Mouse (Mus musculus) left cerebral cortex, adult 2 months (tissue): ENCODE data around the gene F2. TPM values are rescaled to one million over a fixed set of nuclear protein-coding genes. Genes with fewer than 3 reads are reported as not detected.
A peak's percentile ranks its signal among the peaks of the same experiment; 100 is the strongest.

Experiments used
- DNase-seq, 2 experiments: peaks; one replicate each; pipeline ENCODE4 v3.0.0; 2021 to 2022; ENCODE audit warnings: low spot score in 2 of 2, mixed read lengths in 1 of 2; ENCODE audit errors: extremely low spot score in 1 of 2
- H3K27ac ChIP-seq: fragments of 200-600 bp; 2 replicates; pipeline ENCODE4 v1.8.1; 2022
- H3K4me3 ChIP-seq: fragments of 200-600 bp; 2 replicates; pipeline ENCODE4 v1.8.1; 2022
- CTCF ChIP-seq: fragments of 200-600 bp; IDR thresholded peaks from 2 replicates; pipeline ENCODE4 v1.8.1; 2022; ENCODE audit warnings: antibody characterized with exemption, mild to moderate bottlenecking, moderate library complexity
- intact Hi-C: fragments of 180-260 bp; cut with DNase I; formaldehyde crosslinking; loops from one replicate; pipeline ENCODE4 v1.15.1; 2025
- total RNA-seq, 2 experiments: library from RNA; stranded (reverse); gene quantifications; 2 replicates each; pipeline ENCODE4 v1.2.3; 2021

Gene F2
- total RNA-seq, 2 experiments from 2014 or later, result 0.14 TPM; not detected in 1

GRCm38 (mm10) chr2:91659657-91660056 is 23.4 kb upstream of the F2 start:
- no peak for DNase-seq
- TF ChIP-seq CTCF, result no peak
- intact Hi-C loops, result no loop called here
- no peak overlapping the region for H3K27ac ChIP-seq
- no peak overlapping the region for H3K4me3 ChIP-seq

GRCm38 (mm10) chr2:91656774-91657173 is 20.6 kb upstream of the F2 start:
- TF ChIP-seq CTCF, result peak; percentile 24
- Histone ChIP-seq H3K27ac (no peak overlapping the region), H3K4me3 (no peak overlapping the region)
- no peak for DNase-seq
- intact Hi-C loops, result no loop called here

- Histone ChIP-seq H3K4me3 (no peak overlapping the region), H3K27ac (no peak overlapping the region)
- intact Hi-C loops, result no loop called here
- TF ChIP-seq CTCF, result no peak
- no peak for DNase-seq
Measured at GRCm38 (mm10) chr2:91655827-91656226, 19.6 kb upstream of the F2 start.

GRCm38 (mm10) chr2:91655388-91655787 is 19.2 kb upstream of the F2 start:
- no peak for TF ChIP-seq CTCF
- no peak for DNase-seq
- H3K4me3 ChIP-seq, result no peak overlapping the region
- intact Hi-C loops, result no loop called here
- H3K27ac ChIP-seq, result no peak overlapping the region

DNA sequence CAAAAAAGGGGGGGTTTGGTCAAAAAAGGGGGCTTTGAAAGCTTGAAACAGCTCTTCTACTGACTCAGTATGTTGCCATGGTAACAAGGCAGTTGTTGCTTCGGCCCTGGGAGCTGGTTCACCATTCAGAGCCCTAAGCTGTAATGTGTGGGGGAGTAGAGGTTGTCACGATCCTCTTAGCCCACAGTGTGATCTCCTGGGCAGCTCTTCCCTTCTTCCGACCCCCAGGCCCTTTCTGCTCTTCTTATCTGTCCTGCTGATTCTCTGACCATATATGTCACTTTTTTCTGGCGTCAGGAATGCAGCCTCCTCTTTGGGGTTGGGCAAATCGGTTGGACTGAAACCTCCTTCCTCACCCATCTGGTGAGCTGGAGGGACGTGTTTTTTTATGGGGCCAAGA is 16.6 kb upstream of the F2 start:
- no peak for DNase-seq
- intact Hi-C loops, result loop anchor here (5.0 kb wide), 1 partner anchor 269 kb away; no protein-coding TSS in a partner anchor
- peak overlapping the region; percentile 83 for H3K27ac ChIP-seq
- peak overlapping the region; percentile 31 for H3K4me3 ChIP-seq
- TF ChIP-seq CTCF, result no peak

- TF ChIP-seq CTCF, result no peak
- intact Hi-C loops, result loop anchor here (5.0 kb wide), 1 partner anchor 271 kb away; no protein-coding TSS in a partner anchor
- no peak for DNase-seq
- H3K4me3 ChIP-seq, result no peak overlapping the region
- peak overlapping the region; percentile 6; the same call in 1 of the 2 replicates for H3K27ac ChIP-seq
Measured at GRCm38 (mm10) chr2:91651458-91652258, 15.4 kb upstream of the F2 start.

- no peak for DNase-seq
- intact Hi-C loops, result loop anchor here (5.0 kb wide), 1 partner anchor 272 kb away; no protein-coding TSS in a partner anchor
- no peak for TF ChIP-seq CTCF
- Histone ChIP-seq H3K4me3 (peak overlapping the region; percentile 69), H3K27ac (peak overlapping the region; percentile 79)
Measured at GRCm38 (mm10) chr2:91650360-91650995, 14.3 kb upstream of the F2 start.

- TF ChIP-seq CTCF, result no peak
- peak; percentile 92 to 94 for DNase-seq
- intact Hi-C loops, result loop anchor here (5.0 kb wide), 1 partner anchor 273 kb away; no protein-coding TSS in a partner anchor
- H3K27ac ChIP-seq, result peak within 1 kb of the TSS; percentile 98
- H3K4me3 ChIP-seq, result peak within 1 kb of the TSS; percentile 69
Measured at GRCm38 (mm10) chr2:91649553-91650359, 13.5 kb upstream of the F2 start, which contains the start of the genes Zfp408 and Arhgap1. Gene Zfp408 (minus strand): TSS chr2:91649791. Gene Arhgap1 (plus strand): TSS chr2:91649860.

DNA sequence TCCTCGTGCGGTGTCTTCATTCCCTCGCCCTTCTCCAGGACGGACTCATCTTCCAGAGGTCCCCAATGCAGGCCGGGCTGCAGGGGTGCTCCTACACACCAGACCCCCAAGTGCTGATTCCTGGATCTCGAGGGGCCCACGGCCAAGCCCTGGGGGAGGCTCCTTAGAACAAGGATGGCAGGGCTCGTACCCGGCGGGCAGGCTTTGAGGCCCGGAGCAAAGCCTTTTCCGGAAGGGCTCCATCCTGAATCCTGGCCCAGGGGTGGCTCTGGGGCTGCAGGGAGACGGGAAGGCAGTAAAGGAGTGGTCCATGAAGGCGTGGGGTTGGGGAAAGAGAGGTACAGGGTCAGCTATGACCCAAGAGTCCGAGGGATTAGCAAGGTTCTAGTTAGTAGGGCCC is 12.9 kb upstream of the F2 start:
- no peak for TF ChIP-seq CTCF
- Histone ChIP-seq H3K27ac (peak overlapping the region; percentile 98), H3K4me3 (peak overlapping the region; percentile 69)
- intact Hi-C loops, result no loop called here
- no peak for DNase-seq

DNA sequence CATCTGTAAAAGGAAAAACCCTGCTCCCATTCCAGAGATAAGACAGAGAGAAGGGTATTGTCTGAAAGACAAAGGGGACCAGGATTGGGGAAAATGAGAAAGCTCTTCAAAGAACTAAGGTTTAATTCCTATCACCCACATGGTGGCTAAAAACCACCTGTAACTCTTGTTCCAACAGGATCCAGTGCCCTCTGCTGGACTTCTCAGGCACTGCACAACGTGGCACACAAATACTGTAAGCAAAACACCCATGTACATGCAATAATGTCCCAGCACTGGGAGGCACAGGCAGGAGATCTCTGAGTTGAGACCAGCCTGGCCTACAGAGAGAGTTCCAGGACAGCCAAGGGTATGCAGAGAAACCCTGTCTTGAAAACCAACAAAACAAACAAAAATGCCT is 10.5 kb upstream of the F2 start:
- H3K27ac ChIP-seq, result no peak overlapping the region
- peak; percentile 74 for TF ChIP-seq CTCF
- intact Hi-C loops, result no loop called here
- peak; percentile 38 to 48 for DNase-seq
- H3K4me3 ChIP-seq, result no peak overlapping the region

- intact Hi-C loops, result no loop called here
- TF ChIP-seq CTCF, result no peak
- Histone ChIP-seq H3K27ac (no peak overlapping the region), H3K4me3 (no peak overlapping the region)
- DNase-seq, result no peak
Measured at GRCm38 (mm10) chr2:91645811-91646210, 9.6 kb upstream of the F2 start.
